Mouse (Mus musculus) cerebellum, adult 11 months (tissue): Measurements from ENCODE around the gene Lhb.

Source experiments
- DNase-seq: peaks from one replicate; pipeline ENCODE4 v3.0.0; 2022

The Lhb gene

DNA sequence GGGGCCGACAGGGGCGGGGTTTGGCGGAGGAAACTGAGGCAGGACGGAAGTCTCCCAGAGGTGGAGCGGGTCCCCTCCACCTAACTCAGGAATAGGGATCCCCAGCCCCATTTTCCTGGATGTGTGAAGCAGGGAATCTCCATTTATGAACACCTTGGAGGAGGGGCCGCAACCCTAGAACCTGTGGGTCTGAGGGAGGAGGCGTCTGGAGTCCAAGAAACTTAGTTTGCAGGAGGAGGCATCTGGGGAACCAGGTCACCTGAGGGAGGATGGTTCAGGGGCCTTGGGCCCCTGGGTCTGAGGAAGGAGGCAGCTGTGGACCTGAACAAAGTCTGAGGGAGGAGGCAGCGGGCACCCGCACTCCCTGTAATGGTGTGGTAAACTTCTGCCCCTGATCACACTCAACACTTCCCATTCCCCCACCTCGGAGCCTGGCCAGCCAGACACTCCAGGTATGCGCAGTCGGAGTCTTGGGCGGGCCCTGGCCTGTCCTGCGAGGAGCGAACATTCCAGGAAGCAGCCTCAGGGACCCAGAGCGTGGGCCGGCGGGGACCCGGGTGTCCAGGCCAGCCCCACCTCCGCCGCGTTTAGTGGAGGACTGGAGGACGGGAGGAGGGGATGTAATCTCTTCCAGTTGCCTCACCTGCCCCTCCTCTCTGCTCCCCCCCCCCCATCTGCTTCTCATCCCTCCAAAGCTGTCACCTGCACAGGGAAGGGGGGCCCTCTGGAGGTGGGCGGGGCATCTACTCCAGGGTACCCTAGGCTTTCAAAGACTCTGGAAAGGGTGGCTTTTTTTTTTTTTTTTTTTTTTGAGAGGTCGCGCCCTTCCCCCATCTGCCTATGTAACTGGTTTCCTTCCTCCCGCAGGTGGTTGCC, 6.5 kb upstream of the Lhb start:
- DNase-seq: no peak

DNA sequence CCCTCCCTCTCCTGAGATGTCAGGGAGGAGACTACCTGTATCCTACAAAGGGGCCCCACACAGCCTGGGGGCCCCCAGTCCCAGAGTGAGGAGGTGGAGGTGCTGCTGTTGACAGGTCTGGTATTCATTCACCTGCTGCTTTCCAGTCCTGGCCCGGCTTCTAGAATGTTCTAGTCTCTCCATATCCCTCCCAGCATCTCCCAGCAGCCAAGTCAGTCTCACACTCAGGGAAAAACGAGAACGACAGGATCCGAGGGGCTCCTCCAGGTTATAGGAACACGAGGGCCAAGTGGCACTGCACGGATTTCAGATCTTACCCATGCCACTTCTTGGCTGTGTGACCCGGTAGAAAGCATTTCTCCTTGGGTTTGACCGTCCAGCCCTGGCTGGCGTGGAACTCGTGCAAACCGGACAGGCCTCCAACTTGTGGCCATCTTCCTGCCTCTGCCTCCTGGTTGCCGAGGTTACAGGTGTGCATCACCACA, 5.8 kb upstream of the Lhb start:
- no peak for DNase-seq

GRCm38 (mm10) chr7:45415636-45416035, 5.0 kb upstream of the Lhb start:
- no peak for DNase-seq

DNA sequence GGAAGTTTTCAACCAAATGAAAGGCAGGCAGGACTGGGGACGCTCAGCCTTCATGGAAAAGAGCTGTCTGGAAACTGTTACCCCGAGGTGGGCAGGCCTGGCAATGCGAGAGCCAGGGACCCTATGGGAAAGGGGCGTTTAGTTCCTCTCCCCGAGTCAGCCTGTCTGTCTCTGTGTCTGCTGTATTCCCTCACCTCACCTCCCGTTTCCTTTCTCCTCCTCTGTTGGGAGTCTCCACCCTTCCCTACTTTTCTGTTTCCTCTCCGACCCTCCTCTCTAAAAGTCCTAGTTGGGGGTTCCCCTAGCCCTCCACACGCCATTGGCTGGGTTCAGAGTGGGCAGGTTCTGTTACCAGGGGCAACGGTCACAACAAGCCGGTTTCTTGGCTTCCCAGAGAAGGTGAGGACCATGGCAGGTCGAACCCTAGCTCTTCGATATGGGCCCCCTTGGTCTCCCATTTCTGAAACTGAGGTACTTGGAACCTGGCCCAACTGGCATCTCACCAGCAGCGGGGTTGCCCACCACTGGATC, 2.6 kb upstream of the Lhb start:
- DNase-seq: no peak

- no peak for DNase-seq
These were observed 583 bp upstream of the Lhb start for GRCm38 (mm10) chr7:45419859-45420614.

DNA sequence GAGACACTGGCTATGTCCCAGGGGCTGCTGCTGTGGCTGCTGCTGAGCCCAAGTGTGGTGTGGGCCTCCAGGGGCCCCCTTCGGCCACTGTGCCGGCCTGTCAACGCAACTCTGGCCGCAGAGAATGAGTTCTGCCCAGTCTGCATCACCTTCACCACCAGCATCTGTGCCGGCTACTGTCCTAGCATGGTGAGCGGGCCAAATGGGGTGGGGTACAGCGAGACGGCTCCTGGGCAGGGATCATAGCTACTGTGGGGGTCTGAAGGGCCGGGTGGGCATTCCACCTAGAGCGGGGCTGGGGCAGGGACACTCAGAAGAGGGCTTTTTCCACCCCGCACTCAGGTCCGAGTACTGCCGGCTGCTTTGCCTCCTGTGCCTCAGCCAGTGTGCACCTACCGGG, 574 bp downstream of the Lhb start:
- DNase-seq: no peak

- no peak for DNase-seq
These were observed 5.9 kb downstream of the Lhb start for GRCm38 (mm10) chr7:45426556-45426955.

DNA sequence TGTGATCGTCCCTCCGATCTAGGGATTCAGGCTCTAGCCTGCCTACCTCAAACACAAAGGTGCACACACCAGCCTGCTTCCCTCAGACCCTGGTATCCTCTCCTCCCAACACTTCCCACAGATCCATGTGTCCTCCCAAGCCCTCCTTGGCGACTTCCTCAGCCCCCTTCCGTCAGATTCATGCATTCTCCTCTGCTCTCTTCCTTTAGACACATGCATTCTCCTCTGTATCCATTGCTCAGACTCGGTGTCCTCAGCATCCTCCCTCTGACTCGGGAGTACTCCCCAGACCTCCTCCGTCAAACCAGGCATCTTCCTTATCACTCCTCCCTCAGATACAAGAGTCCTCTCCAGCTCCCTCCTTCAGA, 13.2 kb downstream of the Lhb start:
- DNase-seq: no peak

GRCm38 (mm10) chr7:45434203-45435015, 13.8 kb downstream of the Lhb start, which contains the start of gene Gys1:
Gene Gys1 (plus strand): TSS chr7:45434844.
- peak; percentile 100 for DNase-seq

- DNase-seq: no peak
These were observed 14.4 kb downstream of the Lhb start for GRCm38 (mm10) chr7:45435038-45435437.

DNA sequence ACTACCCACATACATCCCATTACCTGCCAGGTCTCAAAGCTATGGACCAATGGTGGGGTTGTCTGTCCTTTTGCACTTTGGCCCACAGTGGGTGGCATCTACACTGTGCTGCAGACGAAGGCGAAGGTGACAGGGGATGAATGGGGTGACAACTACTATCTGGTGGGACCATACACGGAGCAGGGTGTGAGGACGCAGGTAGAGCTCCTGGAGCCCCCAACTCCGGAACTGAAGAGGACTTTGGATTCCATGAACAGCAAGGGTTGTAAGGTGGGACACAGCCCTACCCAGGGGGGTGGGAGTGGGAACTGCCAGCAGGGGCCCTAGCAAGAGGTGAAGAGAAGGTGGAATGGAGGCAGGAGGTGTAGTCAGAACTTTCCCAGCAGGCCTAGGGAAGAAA, 15.8 kb downstream of the Lhb start:
- no peak for DNase-seq

DNA sequence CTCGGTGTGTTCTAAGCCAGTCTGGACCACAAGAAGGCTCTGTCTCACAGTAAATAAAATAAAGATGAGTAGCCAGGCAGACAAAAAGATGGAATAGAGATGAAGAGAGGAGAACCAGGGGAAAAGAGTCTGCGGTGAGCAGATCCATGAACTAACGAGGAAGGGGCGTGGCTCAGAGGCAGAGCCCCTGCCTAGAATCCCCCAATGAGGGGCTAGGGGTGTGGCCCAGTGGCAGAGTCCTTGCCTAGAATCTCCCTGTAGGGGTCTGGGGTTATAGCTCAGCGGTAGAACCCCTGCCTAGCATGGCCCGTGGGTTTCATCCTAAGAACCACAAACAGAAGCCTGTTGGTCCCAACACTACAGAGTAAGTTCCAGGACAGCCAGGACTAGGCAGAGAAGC, 16.4 kb downstream of the Lhb start:
- DNase-seq: no peak

DNA sequence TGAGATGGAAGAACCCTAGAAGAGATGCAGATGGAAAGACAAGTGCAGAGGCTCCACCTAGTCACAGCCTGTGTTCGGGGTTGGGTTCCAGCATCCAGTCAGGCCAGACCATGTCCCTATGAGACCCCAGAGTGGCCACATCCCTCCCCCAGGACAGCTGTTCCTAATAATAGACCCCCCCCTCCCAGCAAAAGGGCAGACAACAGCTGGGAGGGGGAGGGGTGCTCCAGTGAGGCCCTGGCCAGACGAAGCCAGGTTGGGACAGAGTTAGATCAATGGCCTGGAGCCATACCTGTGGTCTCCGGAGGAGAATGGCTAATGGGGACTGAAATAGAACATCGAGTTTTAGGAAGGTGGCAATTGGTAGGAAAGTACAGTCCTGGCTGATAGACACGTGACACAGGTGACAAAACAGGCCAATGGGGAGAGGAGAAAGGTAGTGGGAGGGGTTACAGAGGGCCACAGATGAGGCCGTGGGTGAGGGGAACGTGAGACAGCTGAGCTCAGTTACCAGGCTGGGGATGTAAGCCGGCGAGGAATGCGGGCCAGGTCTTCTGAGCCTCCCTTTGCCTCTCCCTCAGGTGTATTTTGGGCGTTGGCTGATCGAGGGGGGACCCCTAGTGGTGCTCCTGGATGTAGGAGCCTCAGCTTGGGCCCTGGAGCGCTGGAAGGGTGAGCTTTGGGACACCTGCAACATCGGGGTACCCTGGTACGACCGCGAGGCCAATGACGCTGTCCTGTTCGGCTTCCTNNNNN, 17.1 kb downstream of the Lhb start, which contains the start of gene Ruvbl2:
TSS of gene Ruvbl2 (minus strand) at position 576 of the 756 bp plus-strand sequence.
- DNase-seq: no peak

GRCm38 (mm10) chr7:45443526-45444420, 23.2 kb downstream of the Lhb start:
- DNase-seq: no peak

GRCm38 (mm10) chr7:45446589-45446988, 26.0 kb downstream of the Lhb start:
- DNase-seq: no peak

GRCm38 (mm10) chr7:45447325-45447990, 26.8 kb downstream of the Lhb start:
- no peak for DNase-seq

- DNase-seq: no peak
These were observed 29.4 kb downstream of the Lhb start for GRCm38 (mm10) chr7:45449974-45450373.

DNA sequence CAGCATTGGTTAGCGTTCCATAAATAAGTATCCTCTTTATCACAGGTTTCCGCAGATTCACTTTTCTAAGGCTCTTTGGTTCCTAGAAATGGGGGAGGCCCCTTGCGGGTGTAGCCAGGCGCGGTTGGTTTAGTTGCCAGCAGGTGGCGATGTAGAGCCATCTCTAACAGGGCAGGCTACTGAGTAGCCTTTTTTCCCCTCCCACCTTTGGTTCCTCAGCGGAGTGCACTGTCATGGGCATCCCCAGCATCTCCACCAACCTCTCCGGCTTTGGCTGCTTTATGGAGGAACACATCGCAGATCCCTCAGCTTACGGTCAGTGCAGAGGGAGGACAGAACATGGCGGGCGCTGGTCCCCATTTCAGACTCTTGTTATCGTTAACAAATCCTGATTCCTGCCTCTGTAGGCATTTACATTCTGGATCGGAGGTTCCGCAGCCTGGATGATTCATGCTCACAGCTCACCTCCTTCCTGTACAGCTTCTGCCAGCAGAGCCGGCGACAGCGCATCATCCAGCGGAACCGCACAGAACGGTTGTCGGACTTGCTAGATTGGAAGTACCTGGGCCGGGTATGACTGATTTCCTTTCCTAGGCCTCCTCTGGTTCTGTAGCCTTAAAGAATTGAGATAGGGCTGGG, 30.8 kb downstream of the Lhb start:
- DNase-seq: peak; percentile 80

- DNase-seq: no peak
These were observed 34.4 kb downstream of the Lhb start for GRCm38 (mm10) chr7:45454971-45455370.
